Mouse (Mus musculus): ENCODE measurements around the gene Sim2. TPM values are rescaled to one million over a fixed set of nuclear protein-coding genes. Genes with fewer than 3 reads are reported as not detected.
A peak's percentile ranks its signal among the peaks of the same experiment; 100 is the strongest.

Gene Sim2
- not detected in 2 replicates for polyA plus RNA-seq (2015; fragmentation: Nextera tagmentation; extraction: Ambion mirVana)

- H3K4me3 ChIP-seq (ENCODE audit: low read depth, low read length) = peak within 1 kb of the TSS; percentile 46
- no peak within 1 kb of the TSS for H3K9ac ChIP-seq (ENCODE audit: low read depth, low read length)
- no peak within 1 kb of the TSS for H3K27ac ChIP-seq (ENCODE audit: low read depth, low read length)
- peaks cover 97% of the 10 kb centered on the region for H3K27me3 ChIP-seq (replicated peaks; ENCODE audit: control insufficient read depth, insufficient read depth, low read length)
- WGBS = under 1% methylated on average over 90 of the region's 96 CpGs
- no peaks in the 10 kb centered on the region for H3K4me1 ChIP-seq (replicated peaks; ENCODE audit: control insufficient read depth, insufficient read depth, low read length)
- no peak for ATAC-seq
- no peak for TF ChIP-seq CTCF (IDR thresholded peaks at IDR 0.05; ENCODE audit: low read depth)
- H3K4me2 ChIP-seq (replicated peaks; ENCODE audit: low read depth) = peak within 1 kb of the TSS; percentile 65
- H3K9me3 ChIP-seq (ENCODE audit: control insufficient read depth) = no peaks in the 10 kb centered on the region
- no peaks in the 10 kb centered on the region for H3K36me3 ChIP-seq (ENCODE audit: control insufficient read depth, insufficient read depth)
These were observed at the start of gene Sim2 for GRCm38 (mm10) chr16:94084711-94085602. TSS of gene Sim2 (plus strand) at chr16:94084931.

- no peak for ATAC-seq
- Histone ChIP-seq H3K4me1 (replicated peaks; ENCODE audit: control insufficient read depth, insufficient read depth, low read length) (no peaks in the 10 kb centered on the region), H3K27me3 (replicated peaks; ENCODE audit: control insufficient read depth, insufficient read depth, low read length) (no peaks in the 10 kb centered on the region), H3K9me3 (ENCODE audit: control insufficient read depth) (no peaks in the 10 kb centered on the region), H3K36me3 (ENCODE audit: control insufficient read depth, insufficient read depth) (no peaks in the 10 kb centered on the region), H3K4me3 (ENCODE audit: low read depth, low read length) (no peak overlapping the region), H3K27ac (ENCODE audit: low read depth, low read length) (no peak overlapping the region), H3K9ac (ENCODE audit: low read depth, low read length) (no peak overlapping the region), H3K4me2 (replicated peaks; ENCODE audit: low read depth) (no peak overlapping the region)
- no peak for TF ChIP-seq CTCF (IDR thresholded peaks at IDR 0.05; ENCODE audit: low read depth)
- 92% methylated on average over 7 of the region's 7 CpGs for WGBS
These were observed 47.5 kb upstream of the Sim2 start for GRCm38 (mm10) chr16:94037280-94037679.

GRCm38 (mm10) chr16:94038272-94038985, 46.3 kb upstream of the Sim2 start:
- Histone ChIP-seq H3K4me1 (replicated peaks; ENCODE audit: control insufficient read depth, insufficient read depth, low read length) (no peaks in the 10 kb centered on the region), H3K9me3 (ENCODE audit: control insufficient read depth) (no peaks in the 10 kb centered on the region), H3K9ac (ENCODE audit: low read depth, low read length) (no peak overlapping the region), H3K4me2 (replicated peaks; ENCODE audit: low read depth) (no peak overlapping the region), H3K27me3 (replicated peaks; ENCODE audit: control insufficient read depth, insufficient read depth, low read length) (no peaks in the 10 kb centered on the region), H3K27ac (ENCODE audit: low read depth, low read length) (no peak overlapping the region), H3K4me3 (ENCODE audit: low read depth, low read length) (no peak overlapping the region), H3K36me3 (ENCODE audit: control insufficient read depth, insufficient read depth) (no peaks in the 10 kb centered on the region)
- WGBS = 63% methylated on average over 12 of the region's 12 CpGs
- TF ChIP-seq CTCF (IDR thresholded peaks at IDR 0.05; ENCODE audit: low read depth) = peak; percentile 90
- no peak for ATAC-seq

GRCm38 (mm10) chr16:94038986-94039341, 45.8 kb upstream of the Sim2 start:
- Histone ChIP-seq H3K27me3 (replicated peaks; ENCODE audit: control insufficient read depth, insufficient read depth, low read length) (no peaks in the 10 kb centered on the region), H3K27ac (ENCODE audit: low read depth, low read length) (no peak overlapping the region), H3K9me3 (ENCODE audit: control insufficient read depth) (no peaks in the 10 kb centered on the region), H3K4me1 (replicated peaks; ENCODE audit: control insufficient read depth, insufficient read depth, low read length) (no peaks in the 10 kb centered on the region), H3K9ac (ENCODE audit: low read depth, low read length) (no peak overlapping the region), H3K4me3 (ENCODE audit: low read depth, low read length) (no peak overlapping the region), H3K36me3 (ENCODE audit: control insufficient read depth, insufficient read depth) (no peaks in the 10 kb centered on the region), H3K4me2 (replicated peaks; ENCODE audit: low read depth) (no peak overlapping the region)
- WGBS = 88% methylated on average over 9 of the region's 9 CpGs
- TF ChIP-seq CTCF (IDR thresholded peaks at IDR 0.05; ENCODE audit: low read depth) = no peak
- no peak for ATAC-seq

GRCm38 (mm10) chr16:94040485-94040884, 44.2 kb upstream of the Sim2 start:
- Histone ChIP-seq H3K27me3 (replicated peaks; ENCODE audit: control insufficient read depth, insufficient read depth, low read length) (no peaks in the 10 kb centered on the region), H3K4me3 (ENCODE audit: low read depth, low read length) (no peak overlapping the region), H3K27ac (ENCODE audit: low read depth, low read length) (no peak overlapping the region), H3K4me1 (replicated peaks; ENCODE audit: control insufficient read depth, insufficient read depth, low read length) (no peaks in the 10 kb centered on the region), H3K4me2 (replicated peaks; ENCODE audit: low read depth) (no peak overlapping the region), H3K9ac (ENCODE audit: low read depth, low read length) (no peak overlapping the region), H3K36me3 (ENCODE audit: control insufficient read depth, insufficient read depth) (no peaks in the 10 kb centered on the region), H3K9me3 (ENCODE audit: control insufficient read depth) (no peaks in the 10 kb centered on the region)
- 30% methylated on average over 16 of the region's 16 CpGs for WGBS
- TF ChIP-seq CTCF (IDR thresholded peaks at IDR 0.05; ENCODE audit: low read depth) = no peak
- ATAC-seq = no peak

- Histone ChIP-seq H3K9me3 (ENCODE audit: control insufficient read depth) (no peaks in the 10 kb centered on the region), H3K9ac (ENCODE audit: low read depth, low read length) (no peak overlapping the region), H3K27ac (ENCODE audit: low read depth, low read length) (no peak overlapping the region), H3K4me1 (replicated peaks; ENCODE audit: control insufficient read depth, insufficient read depth, low read length) (no peaks in the 10 kb centered on the region), H3K27me3 (replicated peaks; ENCODE audit: control insufficient read depth, insufficient read depth, low read length) (no peaks in the 10 kb centered on the region), H3K4me3 (ENCODE audit: low read depth, low read length) (no peak overlapping the region), H3K4me2 (replicated peaks; ENCODE audit: low read depth) (no peak overlapping the region; the same call in 1 of the 2 replicates), H3K36me3 (ENCODE audit: control insufficient read depth, insufficient read depth) (no peaks in the 10 kb centered on the region)
- TF ChIP-seq CTCF (IDR thresholded peaks at IDR 0.05; ENCODE audit: low read depth) = no peak
- 45% methylated on average over 18 of the region's 18 CpGs for WGBS
- no peak for ATAC-seq
These were observed 43.5 kb upstream of the Sim2 start for GRCm38 (mm10) chr16:94041065-94041712.
